Mouse (Mus musculus): ENCODE measurements around the gene Haao. TPM values are rescaled to one million over a fixed set of nuclear protein-coding genes. Genes with fewer than 3 reads are reported as not detected.

Gene Haao
- polyA plus RNA-seq, 1 experiment from 2014 or later, result not detected

GRCm38 (mm10) chr17:83881071-83881470 lies 33.3 kb upstream of the Haao start:
- ATAC-seq (ENCODE audit: insufficient number of reproducible peaks, insufficient read depth, low FRiP score, low read depth), result no peak
- WGBS, result 67% methylated on average over 3 of the region's 3 CpGs

DNA sequence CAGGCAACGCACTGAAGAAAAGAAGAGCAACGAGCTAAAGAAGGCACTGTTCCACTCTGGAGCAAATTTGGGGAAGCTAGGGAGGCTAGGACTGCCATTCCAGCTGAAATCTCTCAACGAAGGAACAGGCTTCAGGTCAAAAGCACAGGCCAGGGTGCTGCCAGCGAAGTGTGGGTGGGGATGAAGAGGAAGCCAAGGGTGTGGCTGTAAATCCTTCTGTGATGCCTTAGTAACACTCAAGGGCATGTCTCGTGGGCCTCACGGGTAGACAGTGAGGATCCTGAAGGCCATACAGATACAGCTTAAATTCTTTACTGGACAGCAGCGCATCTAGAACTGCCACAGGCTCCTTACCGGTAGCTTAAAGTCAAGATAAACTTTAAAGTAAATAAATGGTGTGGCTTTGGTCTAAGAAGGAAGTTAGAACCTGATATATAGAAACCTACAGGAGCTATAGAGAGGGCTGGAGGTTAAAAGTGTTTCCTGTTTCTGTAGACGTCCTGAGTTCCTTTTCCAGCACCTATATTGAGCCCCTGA lies 32.5 kb upstream of the Haao start:
- ATAC-seq (ENCODE audit: insufficient number of reproducible peaks, insufficient read depth, low FRiP score, low read depth), result no peak
- no peaks in the 10 kb centered on the region for H3K4me1 ChIP-seq (ENCODE audit: control insufficient read depth in 2 of 2, insufficient read depth in 2 of 2, low read length in 2 of 2)

More at GRCm38 (mm10) chr17:83881071-83881470, 33.3 kb upstream of the Haao start:
- Histone ChIP-seq H3K27ac (replicated peaks in 1 of 2; ENCODE audit: control insufficient read depth in 1 of 2, insufficient read depth in 1 of 2, low read depth in 2 of 2, low read length in 2 of 2) (no peak overlapping the region), H3K4me3 (ENCODE audit: control insufficient read depth in 1 of 2, insufficient read depth in 1 of 2, low read depth in 1 of 2, low read length in 2 of 2) (no peak overlapping the region), H3K36me3 (ENCODE audit: control insufficient read depth, insufficient read depth, low read length) (no peaks in the 10 kb centered on the region), H3K4me1 (ENCODE audit: control insufficient read depth in 2 of 2, insufficient read depth in 2 of 2, low read length in 2 of 2) (no peaks in the 10 kb centered on the region), H3K9me3 (ENCODE audit: control insufficient read depth, low read length) (no peaks in the 10 kb centered on the region), H3K27me3 (ENCODE audit: control insufficient read depth, insufficient read depth, low read length) (no peaks in the 10 kb centered on the region), H3K4me2 (ENCODE audit: low read length) (no peak overlapping the region), H3K9ac (ENCODE audit: low read length) (no peak overlapping the region)

DNA sequence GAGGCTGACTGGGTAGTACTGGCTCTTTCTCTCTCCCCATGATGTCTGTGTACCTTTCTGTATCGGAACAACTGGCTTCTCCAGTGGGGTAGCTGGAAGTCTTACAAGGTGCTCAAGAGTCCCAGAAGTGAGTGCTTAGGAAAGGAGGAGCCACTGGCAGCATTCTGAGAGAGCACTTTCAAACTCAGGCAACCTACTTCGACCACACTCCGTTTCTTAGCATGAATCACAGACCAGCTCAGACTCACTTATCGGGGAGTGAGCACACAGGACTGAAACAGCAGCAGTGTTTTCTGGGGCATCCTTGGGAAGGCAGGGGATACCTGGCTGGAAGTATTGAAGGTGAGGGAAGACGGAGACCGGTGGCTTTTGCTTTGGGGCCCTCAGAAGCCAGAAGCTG lies 31.9 kb upstream of the Haao start:
- Histone ChIP-seq H3K4me3 (ENCODE audit: control insufficient read depth in 1 of 2, insufficient read depth in 1 of 2, low read depth in 1 of 2, low read length in 2 of 2) (no peak overlapping the region), H3K9me3 (ENCODE audit: control insufficient read depth, low read length) (no peaks in the 10 kb centered on the region), H3K4me1 (ENCODE audit: control insufficient read depth in 2 of 2, insufficient read depth in 2 of 2, low read length in 2 of 2) (no peaks in the 10 kb centered on the region), H3K27me3 (ENCODE audit: control insufficient read depth, insufficient read depth, low read length) (no peaks in the 10 kb centered on the region), H3K4me2 (ENCODE audit: low read length) (no peak overlapping the region), H3K27ac (replicated peaks in 1 of 2; ENCODE audit: control insufficient read depth in 1 of 2, insufficient read depth in 1 of 2, low read depth in 2 of 2, low read length in 2 of 2) (no peak overlapping the region), H3K36me3 (ENCODE audit: control insufficient read depth, insufficient read depth, low read length) (no peaks in the 10 kb centered on the region), H3K9ac (ENCODE audit: low read length) (no peak overlapping the region)
- ATAC-seq (ENCODE audit: insufficient number of reproducible peaks, insufficient read depth, low FRiP score, low read depth), result no peak
- WGBS, result 84% methylated on average over 6 of the region's 6 CpGs

More for the DNA sequence above, 32.5 kb upstream of the Haao start:
- H3K9ac ChIP-seq (ENCODE audit: low read length), result no peak overlapping the region
- no peaks in the 10 kb centered on the region for H3K27me3 ChIP-seq (ENCODE audit: control insufficient read depth, insufficient read depth, low read length)
- H3K36me3 ChIP-seq (ENCODE audit: control insufficient read depth, insufficient read depth, low read length), result no peaks in the 10 kb centered on the region
- no peak overlapping the region for H3K4me3 ChIP-seq (ENCODE audit: control insufficient read depth in 1 of 2, insufficient read depth in 1 of 2, low read depth in 1 of 2, low read length in 2 of 2)
- WGBS, result 65% methylated on average over 9 of the region's 9 CpGs
- H3K27ac ChIP-seq (replicated peaks in 1 of 2; ENCODE audit: control insufficient read depth in 1 of 2, insufficient read depth in 1 of 2, low read depth in 2 of 2, low read length in 2 of 2), result no peak overlapping the region
- H3K4me2 ChIP-seq (ENCODE audit: low read length), result no peak overlapping the region
- no peaks in the 10 kb centered on the region for H3K9me3 ChIP-seq (ENCODE audit: control insufficient read depth, low read length)

GRCm38 (mm10) chr17:83874610-83875009 lies 26.8 kb upstream of the Haao start:
- 67% methylated on average over 8 of the region's 8 CpGs for WGBS
- Histone ChIP-seq H3K27ac (replicated peaks in 1 of 2; ENCODE audit: control insufficient read depth in 1 of 2, insufficient read depth in 1 of 2, low read depth in 2 of 2, low read length in 2 of 2) (no peak overlapping the region), H3K27me3 (ENCODE audit: control insufficient read depth, insufficient read depth, low read length) (no peaks in the 10 kb centered on the region), H3K9ac (ENCODE audit: low read length) (no peak overlapping the region), H3K36me3 (ENCODE audit: control insufficient read depth, insufficient read depth, low read length) (no peaks in the 10 kb centered on the region), H3K4me1 (ENCODE audit: control insufficient read depth in 2 of 2, insufficient read depth in 2 of 2, low read length in 2 of 2) (no peaks in the 10 kb centered on the region; a peak in 1 of 4 replicates), H3K4me3 (ENCODE audit: control insufficient read depth in 1 of 2, insufficient read depth in 1 of 2, low read depth in 1 of 2, low read length in 2 of 2) (no peak overlapping the region), H3K9me3 (ENCODE audit: control insufficient read depth, low read length) (no peaks in the 10 kb centered on the region), H3K4me2 (ENCODE audit: low read length) (no peak overlapping the region)
- no peak for ATAC-seq (ENCODE audit: insufficient number of reproducible peaks, insufficient read depth, low FRiP score, low read depth)

GRCm38 (mm10) chr17:83873363-83874141 lies 25.8 kb upstream of the Haao start:
- Histone ChIP-seq H3K9ac (ENCODE audit: low read length) (no peak overlapping the region), H3K4me3 (ENCODE audit: control insufficient read depth in 1 of 2, insufficient read depth in 1 of 2, low read depth in 1 of 2, low read length in 2 of 2) (no peak overlapping the region), H3K4me2 (ENCODE audit: low read length) (no peak overlapping the region), H3K27ac (replicated peaks in 1 of 2; ENCODE audit: control insufficient read depth in 1 of 2, insufficient read depth in 1 of 2, low read depth in 2 of 2, low read length in 2 of 2) (no peak overlapping the region), H3K36me3 (ENCODE audit: control insufficient read depth, insufficient read depth, low read length) (no peaks in the 10 kb centered on the region), H3K9me3 (ENCODE audit: control insufficient read depth, low read length) (no peaks in the 10 kb centered on the region), H3K4me1 (ENCODE audit: control insufficient read depth in 2 of 2, insufficient read depth in 2 of 2, low read length in 2 of 2) (no peaks in the 10 kb centered on the region; a peak in 1 of 4 replicates), H3K27me3 (ENCODE audit: control insufficient read depth, insufficient read depth, low read length) (no peaks in the 10 kb centered on the region)
- no peak for ATAC-seq (ENCODE audit: insufficient number of reproducible peaks, insufficient read depth, low FRiP score, low read depth)
- 75% methylated on average over 19 of the region's 19 CpGs for WGBS

- Histone ChIP-seq H3K4me2 (ENCODE audit: low read length) (peak overlapping the region; percentile 42), H3K27ac (replicated peaks in 1 of 2; ENCODE audit: control insufficient read depth in 1 of 2, insufficient read depth in 1 of 2, low read depth in 2 of 2, low read length in 2 of 2) (no peak overlapping the region), H3K4me3 (ENCODE audit: control insufficient read depth in 1 of 2, insufficient read depth in 1 of 2, low read depth in 1 of 2, low read length in 2 of 2) (no peak overlapping the region), H3K36me3 (ENCODE audit: control insufficient read depth, insufficient read depth, low read length) (no peaks in the 10 kb centered on the region), H3K9me3 (ENCODE audit: control insufficient read depth, low read length) (no peaks in the 10 kb centered on the region), H3K4me1 (ENCODE audit: control insufficient read depth in 2 of 2, insufficient read depth in 2 of 2, low read length in 2 of 2) (no peaks in the 10 kb centered on the region; a peak in 1 of 4 replicates), H3K27me3 (ENCODE audit: control insufficient read depth, insufficient read depth, low read length) (no peaks in the 10 kb centered on the region), H3K9ac (ENCODE audit: low read length) (no peak overlapping the region)
- no peak for ATAC-seq (ENCODE audit: insufficient number of reproducible peaks, insufficient read depth, low FRiP score, low read depth)
- 24% methylated on average over 14 of the region's 14 CpGs for WGBS
Observed at GRCm38 (mm10) chr17:83872806-83873348, 25.1 kb upstream of the Haao start.

GRCm38 (mm10) chr17:83871354-83871753 lies 23.6 kb upstream of the Haao start:
- no peak for ATAC-seq (ENCODE audit: insufficient number of reproducible peaks, insufficient read depth, low FRiP score, low read depth)
- Histone ChIP-seq H3K4me3 (ENCODE audit: control insufficient read depth in 1 of 2, insufficient read depth in 1 of 2, low read depth in 1 of 2, low read length in 2 of 2) (no peak overlapping the region), H3K27ac (replicated peaks in 1 of 2; ENCODE audit: control insufficient read depth in 1 of 2, insufficient read depth in 1 of 2, low read depth in 2 of 2, low read length in 2 of 2) (no peak overlapping the region), H3K4me1 (ENCODE audit: control insufficient read depth in 2 of 2, insufficient read depth in 2 of 2, low read length in 2 of 2) (no peaks in the 10 kb centered on the region; a peak in 1 of 4 replicates), H3K36me3 (ENCODE audit: control insufficient read depth, insufficient read depth, low read length) (no peaks in the 10 kb centered on the region), H3K4me2 (ENCODE audit: low read length) (no peak overlapping the region), H3K9ac (ENCODE audit: low read length) (no peak overlapping the region), H3K9me3 (ENCODE audit: control insufficient read depth, low read length) (no peaks in the 10 kb centered on the region), H3K27me3 (ENCODE audit: control insufficient read depth, insufficient read depth, low read length) (no peaks in the 10 kb centered on the region)
- WGBS, result 82% methylated on average over 5 of the region's 5 CpGs
